ENCODE assay signal across 8 mouse cellular contexts in genomic region chr4:122996221-122996617, GRCm38 (mm10). TPM values are rescaled to one million over a fixed set of nuclear protein-coding genes. Genes with fewer than 3 reads are reported as not detected.
DNase-seq lines count a peak whose midpoint lies in the region; ATAC-seq and TF ChIP-seq lines count a peak whose summit lies in the region.

No protein-coding gene starts in this region.

- ATAC-seq in granulocyte monocyte progenitor cell, adult 5-6 weeks (replicated peaks; ENCODE audit: poor library complexity, severe bottlenecking): peak; percentile 8; the same call in 1 of the 2 replicates
- no peak; the same call in 1 of the 2 replicates for ATAC-seq in kidney, postnatal 0 days (replicated peaks; ENCODE audit: low FRiP score, low read depth)

- H3K27me3 ChIP-seq in kidney, adult 2 months (replicated peaks; ENCODE audit: control insufficient read depth, insufficient read depth, low read length): no peaks in the 10 kb centered on the region
- peaks cover 3% of the 10 kb centered on the region; the same call in 1 of the 2 replicates for H3K27me3 ChIP-seq in kidney, postnatal 0 days (ENCODE audit: insufficient read depth, low read length)
- H3K27me3 ChIP-seq in midbrain, embryonic 10.5 days (ENCODE audit: low read depth, poor library complexity, severe bottlenecking): 0 out of 2 replicates have a peak, but pooled peaks cover 6% of the 10 kb centered on the region

- H3K9ac ChIP-seq in kidney, postnatal 0 days (ENCODE audit: low read depth, low read length): peak overlapping the region; percentile 68

- no peak for TF ChIP-seq POLR2A in kidney, adult 2 months (IDR thresholded peaks at IDR 0.05; ENCODE audit: low read depth, low read length)

- no peaks in the 10 kb centered on the region for H3K4me1 ChIP-seq in kidney, adult 2 months (ENCODE audit: control insufficient read depth, insufficient read depth, low read length)
- H3K4me1 ChIP-seq in kidney, postnatal 0 days (replicated peaks; ENCODE audit: insufficient read depth, low read length): peaks cover 7% of the 10 kb centered on the region; the same call in 1 of the 2 replicates
- H3K4me1 ChIP-seq in midbrain, embryonic 10.5 days: peaks cover 48% of the 10 kb centered on the region

- under 1% methylated on average over 32 of the region's 32 CpGs for WGBS in kidney, adult 2 months
- WGBS in kidney, postnatal 0 days: under 1% methylated on average over 32 of the region's 32 CpGs
- under 1% methylated on average over 32 of the region's 32 CpGs for WGBS in midbrain, embryonic 10.5 days

- H3K9me3 ChIP-seq in kidney, postnatal 0 days (replicated peaks; ENCODE audit: low read length): no peaks in the 10 kb centered on the region
- H3K9me3 ChIP-seq in midbrain, embryonic 10.5 days (replicated peaks): no peaks in the 10 kb centered on the region

- TF ChIP-seq CTCF in kidney, adult 2 months (conservative IDR thresholded peaks at IDR 0.05; ENCODE audit: insufficient read depth, insufficient read length, low read depth, low read length): no peak
- no peak for TF ChIP-seq CTCF in kidney, postnatal 0 days (IDR thresholded peaks at IDR 0.05; ENCODE audit: low read depth)

- peak overlapping the region; percentile 100 for H3K4me2 ChIP-seq in kidney, postnatal 0 days (ENCODE audit: low read length)

- no peaks in the 10 kb centered on the region for H3K36me3 ChIP-seq in kidney, adult 2 months (ENCODE audit: control insufficient read depth, insufficient read depth, low read length)
- no peaks in the 10 kb centered on the region for H3K36me3 ChIP-seq in kidney, postnatal 0 days (ENCODE audit: insufficient read depth, low read length)
- H3K36me3 ChIP-seq in midbrain, embryonic 10.5 days: peaks cover 16% of the 10 kb centered on the region

- H3K27ac ChIP-seq in kidney, adult 2 months (ENCODE audit: insufficient read depth, low read depth, low read length): no peak overlapping the region
- H3K27ac ChIP-seq in kidney, postnatal 0 days: peak overlapping the region; percentile 56
- H3K27ac ChIP-seq in midbrain, embryonic 10.5 days (replicated peaks): peak overlapping the region; percentile 99

- H3K4me3 ChIP-seq in kidney, adult 2 months (ENCODE audit: insufficient read depth, low read depth, low read length): peak overlapping the region; percentile 62
- H3K4me3 ChIP-seq in kidney, postnatal 0 days (replicated peaks; ENCODE audit: low read depth, low read length): peak overlapping the region; percentile 80
- peak overlapping the region; percentile 99 for H3K4me3 ChIP-seq in midbrain, embryonic 10.5 days

- DNase-seq in kidney, adult 2 months: peak; percentile 57
- DNase-seq in kidney, postnatal 10 days: no peak
- peak; percentile 48 for DNase-seq in adrenal gland, postnatal 14 days
- peak; percentile 54 for DNase-seq in kidney, postnatal 0 days (ENCODE audit: low spot score)
- no peak for DNase-seq in midbrain, embryonic 10.5 days (ENCODE audit: low spot score)
- peak; percentile 76 for DNase-seq in testis, postnatal 14 days (ENCODE audit: low spot score)
- no peak for DNase-seq in urinary bladder, postnatal 14 days (ENCODE audit: low spot score)

RNA-seq across cellular contexts. Expression of gene Mycl, which starts 0.8 kb away (rescaled TPM):
- 1.5 and 1.6 TPM in 2 replicates for polyA plus RNA-seq in kidney, adult 2 months (2012; rRNA removed)
- total RNA-seq in adrenal gland, postnatal 14 days (2021): 2.3 and 3.5 TPM in 2 replicates
- 1.5 and 4.4 TPM in 2 replicates for total RNA-seq in granulocyte monocyte progenitor cell, adult 5-6 weeks (2014; fragmentation: Nextera tagmentation)
- 0.21 and 0.78 TPM in 2 replicates for total RNA-seq in granulocyte monocyte progenitor cell, adult 5-6 weeks (2017)
- 6.5 and 7.1 TPM in 2 replicates for polyA plus RNA-seq in kidney, postnatal 0 days (2015; fragmentation: Nextera tagmentation; extraction: Ambion mirVana)
- polyA plus RNA-seq in midbrain, embryonic 10.5 days (2016; fragmentation: Nextera tagmentation; extraction: Ambion mirVana): 82.4 and 92.7 TPM in 2 replicates

RNA-seq across cellular contexts. Expression of gene Trit1, which starts 20.2 kb away (rescaled TPM):
- polyA plus RNA-seq in kidney, adult 2 months (2012; rRNA removed): 4.7 and 5.1 TPM in 2 replicates
- total RNA-seq in adrenal gland, postnatal 14 days (2021): 19.0 and 25.7 TPM in 2 replicates
- total RNA-seq in granulocyte monocyte progenitor cell, adult 5-6 weeks (2014; fragmentation: Nextera tagmentation): 10.8 and 21.5 TPM in 2 replicates
- 20.4 and 20.7 TPM in 2 replicates for total RNA-seq in granulocyte monocyte progenitor cell, adult 5-6 weeks (2017)
- polyA plus RNA-seq in kidney, postnatal 0 days (2015; fragmentation: Nextera tagmentation; extraction: Ambion mirVana): 15.7 and 17.1 TPM in 2 replicates
- 27.6 and 28.2 TPM in 2 replicates for polyA plus RNA-seq in midbrain, embryonic 10.5 days (2016; fragmentation: Nextera tagmentation; extraction: Ambion mirVana)

RNA-seq across cellular contexts. Expression of gene Mfsd2a, which starts 35.2 kb away (rescaled TPM):
- 27.6 and 43.9 TPM in 2 replicates for polyA plus RNA-seq in kidney, adult 2 months (2012; rRNA removed)
- 2.7 and 5.7 TPM in 2 replicates for total RNA-seq in adrenal gland, postnatal 14 days (2021)
- not detected in 2 replicates for total RNA-seq in granulocyte monocyte progenitor cell, adult 5-6 weeks (2014; fragmentation: Nextera tagmentation)
- total RNA-seq in granulocyte monocyte progenitor cell, adult 5-6 weeks (2017): 1.5 TPM in 1 of 2 replicates, not detected in the other
- 1.8 and 2.1 TPM in 2 replicates for polyA plus RNA-seq in kidney, postnatal 0 days (2015; fragmentation: Nextera tagmentation; extraction: Ambion mirVana)
- 22.6 and 27.2 TPM in 2 replicates for polyA plus RNA-seq in midbrain, embryonic 10.5 days (2016; fragmentation: Nextera tagmentation; extraction: Ambion mirVana)

Comparison
In these comparisons a context has a peak if more than half of its experiments do, and no peak if none do; other contexts are left out.
1. DNase-seq: peak in kidney, adult 2 months (single experiment), adrenal gland, postnatal 14 days (single experiment), kidney, postnatal 0 days (single experiment) and testis, postnatal 14 days (single experiment); none in kidney, postnatal 10 days (single experiment), midbrain, embryonic 10.5 days (single experiment) and urinary bladder, postnatal 14 days (single experiment).
2. RNA of gene Mycl, which starts 0.8 kb away (polyA plus RNA-seq): 82.4 to 92.7 TPM in midbrain, embryonic 10.5 days; 6.5 to 7.1 TPM in kidney, postnatal 0 days and 1.5 to 1.6 TPM in kidney, adult 2 months; every median in the first group is over 10 times any median in the second.
3. Peak in every context shown above with its lines, with median percentiles within 50 percentile points of each other: H3K4me3 ChIP-seq.